Mouse (Mus musculus) myocyte (in vitro differentiated cells): ENCODE results near the gene Mat1a. TPM values are rescaled to one million over a fixed set of nuclear protein-coding genes. Genes with fewer than 3 reads are reported as not detected.

Source experiments
- H3K27me3 ChIP-seq: one replicate; pipeline ENCODE4 v1.6.1; 2011; ENCODE audit not compliant: control insufficient read depth, insufficient read depth, insufficient read length
- H3K36me3 ChIP-seq: one replicate; pipeline ENCODE4 v1.6.1; 2011; ENCODE audit not compliant: control insufficient read depth, insufficient read depth
- H3K4me2 ChIP-seq: one replicate; pipeline ENCODE4 v1.6.1; 2011; ENCODE audit warnings: low read depth, control low read depth
- H3K4me3 ChIP-seq: one replicate; pipeline ENCODE4 v1.5.1; 2011; ENCODE audit warnings: mild to moderate bottlenecking, control low read depth, moderate library complexity
- H3K79me2 ChIP-seq: one replicate; pipeline ENCODE4 v1.6.1; 2011; ENCODE audit not compliant: control insufficient read depth, insufficient read depth
- H3ac ChIP-seq: one replicate; pipeline ENCODE4 v1.6.1; 2011; ENCODE audit not compliant: control insufficient read depth, insufficient read length
- CEBPB ChIP-seq: IDR thresholded peaks from 2 replicates; pipeline ENCODE4 v1.6.1; 2011; ENCODE audit warnings: mild to moderate bottlenecking, moderate library complexity; ENCODE audit not compliant: poor library complexity, insufficient read depth, severe bottlenecking
- E2F4 ChIP-seq: IDR thresholded peaks from one replicate; pipeline ENCODE4 v1.6.1; 2011; ENCODE audit warnings: mild to moderate bottlenecking, control low read depth, moderate library complexity; ENCODE audit not compliant: insufficient read depth
- MAX ChIP-seq: IDR thresholded peaks from one replicate; pipeline ENCODE4 v1.6.1; 2011; ENCODE audit warnings: low read depth, mild to moderate bottlenecking, control low read depth
- MYOD1 ChIP-seq, 3 experiments: IDR thresholded peaks; one replicate each; pipeline ENCODE4 v1.6.1; 2011; ENCODE audit warnings: control low read depth in 2 of 3, low read depth in 2 of 3, mild to moderate bottlenecking in 2 of 3, moderate library complexity in 1 of 3; ENCODE audit not compliant: insufficient read length in 2 of 3, control insufficient read depth in 1 of 3
- MYOG ChIP-seq, 3 experiments: IDR thresholded peaks; one replicate each; pipeline ENCODE4 v1.6.1; 2011; ENCODE audit warnings: control low read depth in 2 of 3, low read depth in 2 of 3, mild to moderate bottlenecking in 2 of 3; ENCODE audit not compliant: insufficient read length in 2 of 3, control insufficient read depth in 1 of 3, insufficient read depth in 1 of 3
- POLR2A ChIP-seq: IDR thresholded peaks from one replicate; pipeline ENCODE4 v1.6.1; 2011; ENCODE audit warnings: low read depth, mild to moderate bottlenecking, control low read depth, moderate library complexity; ENCODE audit not compliant: insufficient read length
- POLR2AphosphoS2 ChIP-seq: IDR thresholded peaks from one replicate; pipeline ENCODE4 v1.6.1; 2011; ENCODE audit warnings: low read depth, control low read depth; ENCODE audit not compliant: insufficient read length
- REST ChIP-seq: IDR thresholded peaks from one replicate; pipeline ENCODE4 v1.6.1; 2011; ENCODE audit warnings: mild to moderate bottlenecking, control low read depth, moderate library complexity; ENCODE audit not compliant: insufficient read depth, insufficient read length
- SRF ChIP-seq: IDR thresholded peaks from one replicate; pipeline ENCODE4 v1.6.1; 2011; ENCODE audit warnings: low read depth; ENCODE audit not compliant: control insufficient read depth, insufficient read length
- TCF12 ChIP-seq: IDR thresholded peaks from one replicate; pipeline ENCODE4 v1.6.1; 2011; ENCODE audit warnings: mild to moderate bottlenecking, control low read depth; ENCODE audit not compliant: poor library complexity, insufficient read depth, severe bottlenecking
- TCF3 ChIP-seq: IDR thresholded peaks from one replicate; pipeline ENCODE4 v1.6.1; 2011; ENCODE audit warnings: low read depth, control low read depth; ENCODE audit not compliant: insufficient read length
- USF1 ChIP-seq: IDR thresholded peaks from one replicate; pipeline ENCODE4 v1.6.1; 2011; ENCODE audit warnings: low read depth, mild to moderate bottlenecking, control low read depth, moderate library complexity
- polyA plus RNA-seq: library from polyadenylated mRNA; unstranded; fragments of >200 nt; fragmentation: generic; extraction: Trizol; gene quantifications from one replicate; pipeline ENCODE4 v1.2.1, GENCODE M21; 2012; ENCODE audit warnings: missing spikeins

Mat1a gene
- polyA plus RNA-seq, 1 experiment, result not detected

GRCm38 (mm10) chr14:41094114-41094513, 10.7 kb upstream of the Mat1a start:
- H3K27me3 ChIP-seq, result no peaks in the 10 kb centered on the region
- TF ChIP-seq POLR2AphosphoS2 (no peak), MYOG (IDR thresholded peaks at IDR 0.05; ENCODE audit: control insufficient read depth in 1 of 3, insufficient read depth in 1 of 3, insufficient read length in 2 of 3, low read depth in 2 of 3) (no peak), CEBPB (no peak), POLR2A (no peak)

GRCm38 (mm10) chr14:41096296-41096860, 8.5 kb upstream of the Mat1a start:
- H3K79me2 ChIP-seq, result no peaks in the 10 kb centered on the region
- H3K4me2 ChIP-seq, result no peak overlapping the region
- no peak overlapping the region for H3K4me3 ChIP-seq
- no peaks in the 10 kb centered on the region for H3K36me3 ChIP-seq
- no peak overlapping the region for H3ac ChIP-seq
- no peak for TF ChIP-seq POLR2A
- no peak for TF ChIP-seq E2F4
- no peaks in the 10 kb centered on the region for H3K27me3 ChIP-seq

More at GRCm38 (mm10) chr14:41094114-41094513, 10.7 kb upstream of the Mat1a start:
- no peak overlapping the region for H3K4me2 ChIP-seq
- no peaks in the 10 kb centered on the region for H3K79me2 ChIP-seq
- no peaks in the 10 kb centered on the region for H3K36me3 ChIP-seq
- no peak overlapping the region for H3K4me3 ChIP-seq
- no peak overlapping the region for H3ac ChIP-seq

GRCm38 (mm10) chr14:41098726-41099125, 6.1 kb upstream of the Mat1a start:
- H3K4me2 ChIP-seq, result no peak overlapping the region
- H3ac ChIP-seq, result no peak overlapping the region
- H3K4me3 ChIP-seq, result no peak overlapping the region
- H3K79me2 ChIP-seq, result no peaks in the 10 kb centered on the region
- TF ChIP-seq REST, result no peak
- TF ChIP-seq E2F4, result no peak
- TF ChIP-seq MYOG (IDR thresholded peaks at IDR 0.05; ENCODE audit: control insufficient read depth in 1 of 3, insufficient read depth in 1 of 3, insufficient read length in 2 of 3, low read depth in 2 of 3), result no peak
- TF ChIP-seq SRF, result no peak
- TF ChIP-seq CEBPB, result no peak
- no peak for TF ChIP-seq USF1
- no peak for TF ChIP-seq TCF3
- no peak for TF ChIP-seq TCF12
- no peak for TF ChIP-seq MYOD1 (IDR thresholded peaks at IDR 0.05; ENCODE audit: control insufficient read depth in 1 of 3, insufficient read length in 2 of 3, low read depth in 2 of 3)
- no peak for TF ChIP-seq POLR2AphosphoS2
- TF ChIP-seq POLR2A, result no peak
- TF ChIP-seq MAX, result no peak
- no peaks in the 10 kb centered on the region for H3K27me3 ChIP-seq
- H3K36me3 ChIP-seq, result no peaks in the 10 kb centered on the region

- no peak overlapping the region for H3K4me3 ChIP-seq
- no peak overlapping the region for H3K4me2 ChIP-seq
- no peaks in the 10 kb centered on the region for H3K36me3 ChIP-seq
- no peaks in the 10 kb centered on the region for H3K27me3 ChIP-seq
- H3ac ChIP-seq, result no peak overlapping the region
- TF ChIP-seq REST, result no peak
- no peak for TF ChIP-seq CEBPB
- no peak for TF ChIP-seq TCF3
- TF ChIP-seq E2F4, result no peak
- TF ChIP-seq MAX, result no peak
- no peak for TF ChIP-seq USF1
- TF ChIP-seq MYOD1 (IDR thresholded peaks at IDR 0.05; ENCODE audit: control insufficient read depth in 1 of 3, insufficient read length in 2 of 3, low read depth in 2 of 3), result no peak
- H3K79me2 ChIP-seq, result no peaks in the 10 kb centered on the region
These were observed 4.1 kb upstream of the Mat1a start for GRCm38 (mm10) chr14:41100712-41101111.

GRCm38 (mm10) chr14:41101242-41101641, 3.6 kb upstream of the Mat1a start:
- Histone ChIP-seq H3K36me3 (no peaks in the 10 kb centered on the region), H3K4me2 (no peak overlapping the region), H3K79me2 (no peaks in the 10 kb centered on the region), H3ac (no peak overlapping the region), H3K27me3 (no peaks in the 10 kb centered on the region), H3K4me3 (no peak overlapping the region)
- no peak for TF ChIP-seq POLR2AphosphoS2

- Histone ChIP-seq H3K79me2 (no peaks in the 10 kb centered on the region), H3K4me2 (no peak overlapping the region), H3K4me3 (no peak overlapping the region), H3K27me3 (no peaks in the 10 kb centered on the region), H3K36me3 (no peaks in the 10 kb centered on the region), H3ac (no peak overlapping the region)
- no peak for TF ChIP-seq REST
- no peak for TF ChIP-seq USF1
- TF ChIP-seq MYOG (IDR thresholded peaks at IDR 0.05; ENCODE audit: control insufficient read depth in 1 of 3, insufficient read depth in 1 of 3, insufficient read length in 2 of 3, low read depth in 2 of 3), result no peak
- TF ChIP-seq E2F4, result no peak
- TF ChIP-seq POLR2AphosphoS2, result no peak
- no peak for TF ChIP-seq TCF12
- no peak for TF ChIP-seq MAX
- no peak for TF ChIP-seq TCF3
- TF ChIP-seq SRF, result no peak
- no peak for TF ChIP-seq POLR2A
- no peak for TF ChIP-seq MYOD1 (IDR thresholded peaks at IDR 0.05; ENCODE audit: control insufficient read depth in 1 of 3, insufficient read length in 2 of 3, low read depth in 2 of 3)
- TF ChIP-seq CEBPB, result no peak
These were observed 2.6 kb upstream of the Mat1a start for GRCm38 (mm10) chr14:41102269-41102668.
